Mouse (Mus musculus) adrenal gland (tissue): ENCODE data around the gene OR5BS1P.

Experiments used
- intact Hi-C: fragments of 180-260 bp; cut with DNase I; formaldehyde crosslinking; loops from one replicate; pipeline ENCODE4 v1.15.1; 2025

OR5BS1P gene

GRCm38 (mm10) chr15:98506253-98506957 lies 36.7 kb downstream of the OR5BS1P start:
- intact Hi-C loops = no loop called here

- intact Hi-C loops = no loop called here
Observed at GRCm38 (mm10) chr15:98507321-98507720, 37.6 kb downstream of the OR5BS1P start.

- intact Hi-C loops = no loop called here
Observed at GRCm38 (mm10) chr15:98509387-98509786, 39.7 kb downstream of the OR5BS1P start.

GRCm38 (mm10) chr15:98510438-98511385 lies 41.0 kb downstream of the OR5BS1P start:
- intact Hi-C loops = loop anchor here (1.0 to 10.0 kb wide), 2 partner anchors 54 to 108 kb away; no protein-coding TSS in a partner anchor

- intact Hi-C loops = loop anchor here (10.0 kb wide), 1 partner anchor 53 kb away; no protein-coding TSS in a partner anchor
Observed at GRCm38 (mm10) chr15:98511386-98511928, 41.8 kb downstream of the OR5BS1P start.

GRCm38 (mm10) chr15:98512232-98512631 lies 42.5 kb downstream of the OR5BS1P start:
- intact Hi-C loops = loop anchor here (10.0 kb wide), 1 partner anchor 53 kb away; no protein-coding TSS in a partner anchor

GRCm38 (mm10) chr15:98512799-98513321 lies 43.2 kb downstream of the OR5BS1P start:
- intact Hi-C loops = loop anchor here (10.0 kb wide), 1 partner anchor 52 kb away; no protein-coding TSS in a partner anchor

- intact Hi-C loops = loop anchor here (10.0 kb wide), 1 partner anchor 51 kb away; no protein-coding TSS in a partner anchor
Observed at GRCm38 (mm10) chr15:98513676-98514075, 44.0 kb downstream of the OR5BS1P start.

GRCm38 (mm10) chr15:98514146-98514545 lies 44.5 kb downstream of the OR5BS1P start:
- intact Hi-C loops = loop anchor here (10.0 kb wide), 1 partner anchor 51 kb away; no protein-coding TSS in a partner anchor

- intact Hi-C loops = loop anchor here (10.0 kb wide), 1 partner anchor 50 kb away; no protein-coding TSS in a partner anchor
Observed at GRCm38 (mm10) chr15:98514845-98515244, 45.1 kb downstream of the OR5BS1P start.

- intact Hi-C loops = loop anchor here (10.0 kb wide), 1 partner anchor 47 kb away; no protein-coding TSS in a partner anchor
Observed at GRCm38 (mm10) chr15:98517380-98518355, 48.0 kb downstream of the OR5BS1P start.

- intact Hi-C loops = no loop called here
Observed at GRCm38 (mm10) chr15:98521245-98521644, 51.5 kb downstream of the OR5BS1P start.

- intact Hi-C loops = no loop called here
Observed at GRCm38 (mm10) chr15:98526057-98526456, 56.4 kb downstream of the OR5BS1P start.

- intact Hi-C loops = no loop called here
Observed at GRCm38 (mm10) chr15:98527056-98527771, 57.5 kb downstream of the OR5BS1P start.

- intact Hi-C loops = no loop called here
Observed at GRCm38 (mm10) chr15:98528066-98528563, 58.4 kb downstream of the OR5BS1P start.
